Mouse (Mus musculus): Measurements from ENCODE around the gene Kcnh1.

Gene Kcnh1

DNA sequence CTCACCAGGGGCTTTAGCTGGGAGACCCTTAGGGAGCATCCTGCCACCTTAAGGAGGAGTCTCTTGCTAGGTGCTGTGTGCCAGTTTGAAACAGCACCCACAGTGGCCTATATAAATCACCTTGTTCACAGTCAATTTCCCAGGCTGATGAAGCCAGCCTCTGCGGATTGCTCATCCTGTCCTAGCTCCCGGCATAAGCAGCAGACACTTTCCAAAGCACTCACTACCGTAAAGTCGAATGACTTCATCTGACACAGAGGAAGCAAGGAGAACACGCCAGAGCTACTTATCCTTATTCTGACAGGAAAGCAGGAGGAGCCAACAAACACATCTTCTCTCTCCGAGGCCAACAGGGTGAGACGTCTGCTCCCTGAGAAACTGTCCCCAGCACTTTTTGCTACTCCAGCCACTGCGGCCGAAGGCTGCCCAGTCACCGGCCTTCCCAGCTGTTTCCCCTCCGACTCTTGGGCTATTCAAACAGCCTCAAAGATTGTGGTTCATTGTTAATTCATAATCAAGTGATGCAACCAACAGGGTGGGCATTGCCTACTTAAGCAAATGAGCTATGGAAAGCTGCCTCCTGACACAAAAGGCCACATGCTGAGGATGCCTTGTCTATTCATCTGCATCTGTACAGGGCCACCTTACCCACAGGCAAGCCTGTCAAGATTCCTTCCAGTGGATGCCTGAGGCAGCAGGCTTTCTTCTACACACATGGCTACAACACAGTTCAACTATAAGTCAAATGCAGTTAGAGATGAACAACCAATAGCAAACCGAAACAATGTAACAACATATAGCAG is 332.0 kb downstream of the Kcnh1 start:
- DNase-seq (ENCODE audit: low read depth, low spot score) = no peak

DNA sequence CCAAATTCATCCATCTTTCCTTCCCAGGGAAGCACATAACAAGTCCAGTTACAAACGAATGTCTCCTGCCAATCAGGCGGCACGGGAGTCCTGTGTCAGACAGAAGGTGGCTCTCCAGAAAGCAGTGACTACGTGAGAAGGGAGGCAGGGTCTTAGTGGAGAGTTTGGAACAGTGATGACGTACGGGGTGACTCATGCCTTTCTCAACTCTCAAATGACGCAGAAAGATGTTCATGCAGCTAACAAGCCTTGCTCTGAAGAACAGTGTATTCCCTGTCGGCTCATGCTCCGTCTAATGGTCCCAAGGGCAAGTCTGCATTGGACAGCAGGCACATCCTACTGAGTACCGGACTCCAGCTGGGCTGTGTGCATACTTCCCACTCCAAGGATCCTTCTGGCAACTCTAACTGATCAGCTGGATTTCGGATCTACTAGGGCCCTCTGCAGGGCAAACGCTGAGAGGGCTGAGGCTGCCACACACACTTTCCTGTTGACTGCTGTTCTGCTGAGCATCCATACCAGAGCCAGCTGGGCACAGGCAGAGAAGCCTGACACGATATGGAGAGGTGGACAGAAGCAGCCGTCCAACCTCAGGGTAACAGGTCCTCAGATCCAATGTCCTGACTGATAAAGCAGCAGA is 335.3 kb downstream of the Kcnh1 start:
- no peak for DNase-seq (ENCODE audit: low read depth, low spot score)

DNA sequence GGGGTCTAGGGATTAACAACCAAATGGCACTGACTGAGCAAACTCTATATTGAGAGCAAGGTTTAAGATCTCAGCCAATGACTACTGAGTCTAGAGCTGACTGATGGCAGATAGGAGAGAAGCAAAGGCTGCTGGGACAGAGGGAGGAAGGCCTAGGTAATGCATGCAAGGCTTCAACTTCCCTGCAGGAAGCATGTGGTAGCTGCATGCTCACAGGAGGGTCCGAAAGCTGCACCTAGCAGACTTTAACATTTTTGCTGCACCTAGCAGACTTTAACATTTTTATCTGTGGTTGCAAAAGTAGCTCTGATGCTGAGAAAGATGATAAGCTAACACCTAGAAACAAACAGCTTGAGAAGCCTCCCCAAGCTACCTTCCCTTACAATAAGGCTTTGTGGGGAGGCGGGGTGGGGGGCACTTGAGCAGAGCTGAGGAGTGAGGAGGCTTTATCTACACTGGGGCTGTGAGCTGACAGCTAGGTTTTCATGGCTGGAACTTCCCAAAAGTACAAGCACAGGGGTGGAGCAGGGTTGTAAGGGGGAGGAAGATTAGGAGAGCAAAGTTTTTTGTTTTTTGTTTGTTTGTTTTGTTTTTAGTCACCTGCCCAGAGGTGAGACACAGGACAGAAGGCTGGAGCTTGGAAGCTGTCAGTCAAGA is 341.0 kb downstream of the Kcnh1 start:
- no peak for DNase-seq (ENCODE audit: low read depth, low spot score)

DNA sequence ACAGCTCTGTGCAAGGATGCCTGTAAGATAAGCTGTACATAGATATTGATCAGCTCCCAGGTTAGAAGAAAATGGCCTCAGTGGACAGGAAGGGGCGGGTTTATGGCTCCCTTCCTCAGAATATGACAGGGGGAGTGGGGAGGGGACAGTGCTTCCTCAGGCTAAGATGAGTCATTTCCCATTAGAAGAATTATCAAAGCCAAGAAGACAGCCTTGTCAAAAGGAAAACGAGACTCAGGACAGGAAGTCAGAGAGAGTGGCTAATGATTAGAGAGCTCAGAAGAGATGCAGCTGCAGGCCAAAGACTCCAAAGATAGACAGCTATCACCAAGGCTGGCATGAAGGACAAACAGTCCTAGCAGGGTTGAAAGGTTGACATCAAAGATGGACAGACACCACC is 341.6 kb downstream of the Kcnh1 start:
- peak; percentile 58 for DNase-seq (ENCODE audit: low read depth, low spot score)

DNA sequence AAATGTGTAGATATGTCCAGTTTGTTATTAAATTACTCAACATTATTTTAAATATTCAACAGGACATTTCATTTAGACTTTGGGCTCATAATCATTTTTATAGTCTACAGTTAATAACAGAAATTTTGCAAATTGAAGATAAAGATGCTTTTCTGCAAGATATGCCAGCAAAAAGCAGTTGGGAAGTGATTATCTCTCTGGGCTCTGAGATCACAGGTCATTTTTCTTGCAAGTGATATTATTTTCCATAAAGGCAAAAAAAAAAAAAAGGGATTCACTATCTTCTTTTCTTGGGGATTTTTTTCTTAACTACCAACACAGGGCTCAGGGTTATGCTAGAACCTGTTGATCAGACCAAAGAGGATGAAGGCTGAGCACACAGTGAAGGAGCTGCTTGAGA is 342.4 kb downstream of the Kcnh1 start:
- no peak for DNase-seq (ENCODE audit: low read depth, low spot score)

DNA sequence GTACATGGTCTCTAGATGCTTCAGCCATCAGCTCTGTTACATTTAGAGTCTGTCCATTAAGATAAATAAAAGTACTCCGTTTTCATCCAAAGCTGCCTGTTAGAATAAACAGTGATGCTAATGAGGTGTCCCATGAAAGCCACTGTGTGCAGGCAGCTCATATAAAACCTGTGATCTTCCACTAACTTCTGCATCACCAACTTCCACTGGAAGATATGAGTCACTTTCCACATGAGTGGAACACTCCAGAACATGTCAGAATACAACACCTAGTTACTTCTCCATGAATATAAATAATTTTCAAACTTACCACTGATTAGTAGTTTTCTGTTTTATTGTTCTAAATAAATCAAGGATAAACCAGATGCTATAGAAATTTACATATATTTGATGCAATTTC is 345.9 kb downstream of the Kcnh1 start:
- DNase-seq (ENCODE audit: low read depth, low spot score) = peak; percentile 20

DNA sequence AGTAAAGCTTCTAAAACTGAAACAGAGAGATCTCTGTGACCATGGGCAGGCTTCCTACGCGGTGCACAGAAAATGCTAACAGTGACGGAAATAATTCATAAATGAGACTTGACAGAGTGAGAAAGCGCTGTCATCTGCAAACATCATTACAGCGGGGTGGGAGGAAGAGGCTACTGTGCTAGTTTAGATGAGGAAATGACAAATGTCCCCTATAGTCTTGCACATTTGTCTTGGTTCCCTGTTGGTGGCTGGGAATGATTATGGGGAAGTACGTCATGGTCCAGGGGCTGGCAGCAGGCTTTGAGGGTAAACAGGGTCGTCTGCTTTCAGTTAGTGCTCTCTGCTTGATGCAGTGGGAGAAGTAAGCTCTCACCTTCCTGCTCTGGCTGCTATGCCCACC is 346.6 kb downstream of the Kcnh1 start:
- DNase-seq (ENCODE audit: low read depth, low spot score) = peak; percentile 72

DNA sequence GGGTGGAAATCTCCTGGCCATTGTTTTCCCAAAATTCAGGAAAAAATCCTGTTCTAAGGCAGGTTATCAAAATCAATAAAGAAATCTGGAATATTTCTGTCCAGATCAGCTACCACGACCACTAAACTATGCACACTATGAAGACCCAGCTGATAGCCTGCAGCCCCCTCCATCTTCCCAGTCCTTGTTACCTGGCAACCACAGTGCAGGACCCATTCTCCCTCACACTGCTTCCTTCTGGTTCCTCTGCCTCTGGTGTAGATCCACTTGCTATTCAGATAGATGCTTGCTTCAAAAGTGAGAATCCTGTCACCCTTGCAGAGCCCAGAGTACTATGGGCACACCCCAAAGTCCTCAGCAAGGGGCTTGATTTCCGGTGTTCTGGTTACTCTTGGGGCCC is 351.5 kb downstream of the Kcnh1 start:
- no peak for DNase-seq (ENCODE audit: low read depth, low spot score)

DNA sequence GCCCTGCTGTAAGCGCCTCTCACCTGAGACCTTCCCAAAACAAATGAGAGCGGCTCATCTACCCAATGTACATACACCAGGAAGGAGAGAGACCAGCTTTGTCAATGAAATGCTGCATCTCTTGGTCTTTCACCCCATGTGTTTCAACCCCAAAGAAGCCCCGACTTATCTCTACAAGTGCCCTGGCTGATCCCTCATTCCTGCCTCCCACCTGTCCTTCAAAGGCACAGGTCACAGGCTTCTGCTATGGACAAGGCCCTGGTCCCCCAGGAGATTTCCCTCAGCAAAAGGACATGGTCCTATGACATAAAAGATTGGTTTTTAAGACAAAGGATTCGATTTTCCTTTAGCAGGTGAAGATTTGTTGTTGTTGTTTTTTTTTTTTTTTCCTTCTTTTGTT is 353.1 kb downstream of the Kcnh1 start:
- DNase-seq (ENCODE audit: low read depth, low spot score) = no peak

DNA sequence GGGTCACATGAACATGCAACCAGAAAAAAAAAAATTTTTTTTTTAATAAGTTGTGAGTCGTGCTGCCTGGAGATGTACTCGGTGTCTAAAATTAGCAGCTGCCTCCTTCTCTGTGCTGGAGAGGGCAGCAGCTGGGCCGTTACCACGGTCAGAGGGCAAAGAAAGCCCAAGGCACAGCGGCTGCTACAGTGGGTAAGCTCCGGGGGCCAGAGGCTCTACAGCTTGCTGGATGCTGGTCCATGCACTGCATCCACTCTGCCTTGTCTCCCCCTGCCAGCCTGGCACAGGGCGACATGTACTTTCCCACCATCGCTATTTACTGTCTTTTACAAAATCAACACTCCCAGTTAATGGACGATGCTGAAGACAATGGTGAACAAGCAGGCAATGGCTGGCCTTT is 353.5 kb downstream of the Kcnh1 start:
- DNase-seq (ENCODE audit: low read depth, low spot score) = no peak

DNA sequence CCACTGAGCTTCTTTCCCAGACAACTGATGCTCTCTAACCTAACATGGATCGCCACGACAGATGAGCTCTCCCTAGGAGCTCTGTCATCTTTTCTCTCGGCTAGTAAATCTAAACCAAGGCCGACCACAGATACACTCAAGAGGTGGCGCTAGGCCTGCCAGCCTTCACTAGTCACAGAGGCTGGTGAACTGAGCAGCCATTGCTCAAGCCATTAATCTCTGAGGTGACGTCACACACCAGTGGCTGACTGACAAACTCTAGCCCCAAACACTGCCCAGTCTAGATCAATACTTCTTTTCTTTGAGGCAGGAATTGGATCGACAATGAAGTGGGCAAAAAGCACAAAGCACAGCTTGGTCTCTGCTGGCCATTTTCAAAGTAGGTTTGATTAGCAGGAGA is 354.3 kb downstream of the Kcnh1 start:
- no peak for DNase-seq (ENCODE audit: low read depth, low spot score)

DNA sequence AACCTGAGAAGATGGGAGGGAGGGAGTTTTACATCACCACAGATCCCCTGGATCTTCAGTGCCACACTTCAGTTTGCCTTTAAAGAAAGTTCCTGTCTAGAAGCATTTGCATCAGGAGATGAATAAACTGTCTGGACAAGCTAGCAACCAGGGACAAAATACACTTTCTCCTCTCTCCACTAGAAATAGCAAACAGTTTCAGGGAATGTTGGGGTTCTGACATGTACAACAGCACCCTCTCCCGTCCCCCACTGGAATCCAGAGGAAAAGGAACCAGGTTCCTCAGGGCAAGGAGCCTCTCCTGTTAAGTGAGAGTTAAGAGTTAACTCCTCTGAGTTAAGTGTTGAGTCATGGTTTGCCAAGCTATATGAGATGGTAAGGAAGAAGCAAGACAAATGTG is 356.3 kb downstream of the Kcnh1 start:
- DNase-seq (ENCODE audit: low read depth, low spot score) = no peak

DNA sequence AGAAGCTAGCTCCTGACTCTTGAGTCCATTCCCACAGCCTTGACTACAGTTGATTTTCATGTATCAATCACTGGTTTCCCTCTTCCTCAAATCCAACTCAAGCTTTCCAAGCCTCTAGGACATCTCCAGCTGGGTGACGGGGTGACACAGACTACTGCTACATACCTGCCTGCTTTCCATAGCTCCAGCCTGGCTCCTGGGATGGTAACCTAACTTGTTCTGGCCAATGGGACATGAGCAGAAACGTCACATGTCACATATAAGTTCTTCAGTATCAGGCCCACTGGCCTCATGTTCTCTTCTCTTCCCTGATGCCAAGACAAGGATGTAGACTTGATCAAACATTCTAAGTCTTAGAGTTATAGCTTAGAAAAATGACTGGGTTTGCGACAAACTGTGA is 360.0 kb downstream of the Kcnh1 start:
- no peak for DNase-seq (ENCODE audit: low read depth, low spot score)

DNA sequence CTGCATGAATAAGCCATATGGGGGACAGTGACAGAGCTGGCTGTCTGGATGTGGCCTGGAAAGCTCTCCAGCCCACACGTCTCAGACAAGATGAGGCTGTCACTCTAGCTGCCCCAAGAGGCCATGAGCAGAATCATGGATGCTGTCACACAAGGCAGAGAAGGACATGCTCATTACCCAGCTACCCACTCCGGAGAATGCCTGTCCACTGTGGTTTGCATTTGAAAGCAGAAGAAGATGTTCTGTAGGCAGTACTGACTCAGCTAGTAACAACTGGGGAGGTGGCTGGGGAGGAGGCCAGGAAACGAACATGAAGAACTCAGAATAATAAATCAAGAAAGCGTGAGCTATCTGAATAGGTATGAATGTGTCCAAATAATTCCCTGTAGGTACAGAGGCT is 364.9 kb downstream of the Kcnh1 start:
- DNase-seq (ENCODE audit: low read depth, low spot score) = no peak

DNA sequence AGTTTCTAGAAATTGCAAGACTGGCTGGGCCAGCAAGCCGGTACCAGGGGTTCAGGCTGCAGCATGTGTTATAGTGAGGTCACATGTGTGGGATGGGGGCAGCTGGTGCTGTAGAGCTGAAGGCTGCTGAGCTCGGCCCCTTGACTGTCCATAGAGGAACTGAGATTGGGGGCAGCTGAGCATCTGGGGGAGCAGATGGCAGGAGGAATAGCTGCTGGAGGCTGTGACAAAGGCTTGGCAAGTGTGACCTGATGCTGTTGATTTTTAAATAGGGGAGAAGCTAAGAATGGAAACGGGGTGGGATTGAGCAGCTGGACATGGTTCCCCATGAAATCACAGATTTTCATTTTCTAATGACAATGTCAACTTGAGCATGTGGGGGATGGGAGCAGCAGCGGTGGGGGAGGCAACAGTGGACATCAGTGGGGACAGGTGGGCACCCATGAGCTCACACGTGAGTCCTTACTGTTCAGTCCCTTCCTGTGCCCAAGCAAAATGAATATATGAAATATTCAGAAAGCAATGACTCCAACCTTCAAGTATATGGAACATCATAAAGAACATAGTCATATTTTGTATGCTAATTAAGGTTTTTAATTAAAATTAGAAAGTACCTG is 367.5 kb downstream of the Kcnh1 start:
- peak; percentile 84 for DNase-seq (ENCODE audit: low read depth, low spot score)

DNA sequence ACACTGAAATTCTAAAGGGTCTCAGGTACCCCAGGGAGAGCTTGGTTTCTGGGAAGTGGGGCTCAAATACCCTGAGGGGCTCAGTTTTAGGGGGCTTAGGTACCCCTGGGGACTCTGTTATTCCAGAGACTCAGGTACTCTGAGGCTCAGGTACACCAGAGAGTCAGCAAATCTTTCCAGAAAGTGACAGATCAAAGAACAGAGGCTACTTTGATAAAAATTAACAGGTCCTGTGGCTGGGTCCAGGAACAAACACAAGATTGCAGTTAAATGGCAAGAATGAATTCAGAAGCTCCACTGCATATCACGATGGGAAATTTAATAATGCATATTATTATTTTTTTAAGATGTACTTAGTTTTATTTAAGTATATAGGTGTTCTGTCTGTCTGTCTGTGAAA is 368.8 kb downstream of the Kcnh1 start:
- DNase-seq (ENCODE audit: low read depth, low spot score) = no peak

Measured in A20 (cell line).